Mouse (Mus musculus): ENCODE measurements at regions not wholly inside any gene's neighbourhood (a gene's known extent, or its start where the extent isn't known, plus 50 kb on each side); places are given as distances from the start of the nearest gene placed in this dataset.

DNA sequence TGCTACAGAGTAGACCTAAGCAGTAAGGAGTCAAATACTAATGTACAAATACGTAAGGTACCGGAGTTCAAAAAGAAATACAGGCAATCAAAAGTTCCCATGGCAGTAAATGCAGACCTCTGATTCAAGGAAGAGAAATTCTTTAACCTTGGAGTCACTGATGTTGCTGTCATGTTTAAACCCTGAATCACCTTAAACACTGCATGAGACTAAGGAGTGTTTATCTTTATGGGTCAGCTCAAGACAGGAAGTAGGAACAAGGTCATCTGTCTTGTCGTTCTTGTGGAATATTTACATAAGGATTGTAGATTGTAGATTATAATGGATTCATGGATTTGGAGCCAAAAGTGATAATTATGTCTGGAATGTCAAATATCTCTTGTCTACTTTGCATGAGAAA lies 1708.7 kb upstream of the Slc10a2 start:
- no peaks in the 10 kb centered on the region for H3K4me1 ChIP-seq (replicated peaks; ENCODE audit: control insufficient read depth in 2 of 2, insufficient read depth in 2 of 2, low read length in 1 of 2)
- ATAC-seq (ENCODE audit: insufficient read depth) (no peak), DNase-seq (ENCODE audit: low read depth in 3 of 3, low spot score in 3 of 3) (no peak)
- no peaks in the 10 kb centered on the region for H3K36me3 ChIP-seq (replicated peaks; ENCODE audit: control insufficient read depth, insufficient read depth, low read depth)
- no peak overlapping the region for H3K9ac ChIP-seq (replicated peaks)
- 45% methylated on average over 3 of the region's 3 CpGs for WGBS (ENCODE audit: insufficient replicate concordance)
- TF ChIP-seq CTCF (IDR thresholded peaks at IDR 0.05; ENCODE audit: low read depth) = no peak
- no peak for TF ChIP-seq EP300 (IDR thresholded peaks at IDR 0.05; ENCODE audit: low read depth)
- no peak overlapping the region for H3K4me2 ChIP-seq (ENCODE audit: low read depth)
- no peaks in the 10 kb centered on the region for H3K9me3 ChIP-seq (ENCODE audit: control insufficient read depth, low read length)
- no peak overlapping the region for H3K4me3 ChIP-seq (ENCODE audit: insufficient read depth in 1 of 2, low read depth in 2 of 2, low read length in 2 of 2)
- H3K27me3 ChIP-seq (ENCODE audit: control insufficient read depth, insufficient read depth, low read length) = no peaks in the 10 kb centered on the region
- no peak overlapping the region for H3K27ac ChIP-seq

DNA sequence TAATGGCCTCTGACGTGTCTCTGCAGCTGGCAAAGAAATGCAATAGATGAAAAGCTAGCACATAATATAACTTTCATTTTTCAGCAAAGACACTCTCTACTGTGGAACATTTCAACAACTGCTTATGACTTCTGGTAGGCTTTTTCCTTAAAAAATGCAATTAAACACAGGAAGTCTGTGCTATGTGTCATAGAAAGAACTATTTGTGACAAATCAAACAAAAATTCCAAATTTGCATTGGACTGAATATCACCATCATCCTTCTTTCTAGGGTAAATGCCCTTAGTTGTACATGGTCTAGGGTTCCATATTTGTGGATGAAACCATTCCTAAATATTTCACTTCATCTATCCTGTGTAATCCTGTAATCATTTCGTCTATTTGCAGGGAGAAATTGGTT lies 1702.0 kb upstream of the Slc10a2 start:
- Histone ChIP-seq H3K4me2 (ENCODE audit: low read depth) (no peak overlapping the region), H3K9me3 (ENCODE audit: control insufficient read depth, low read length) (no peaks in the 10 kb centered on the region), H3K27me3 (ENCODE audit: control insufficient read depth, insufficient read depth, low read length) (no peaks in the 10 kb centered on the region), H3K4me3 (ENCODE audit: insufficient read depth in 1 of 2, low read depth in 2 of 2, low read length in 2 of 2) (no peak overlapping the region), H3K9ac (replicated peaks) (no peak overlapping the region), H3K4me1 (replicated peaks; ENCODE audit: control insufficient read depth in 2 of 2, insufficient read depth in 2 of 2, low read length in 1 of 2) (no peaks in the 10 kb centered on the region), H3K36me3 (replicated peaks; ENCODE audit: control insufficient read depth, insufficient read depth, low read depth) (no peaks in the 10 kb centered on the region), H3K27ac (no peak overlapping the region)
- TF ChIP-seq CTCF (IDR thresholded peaks at IDR 0.05; ENCODE audit: low read depth) = no peak
- no peak for TF ChIP-seq EP300 (IDR thresholded peaks at IDR 0.05; ENCODE audit: low read depth)
- ATAC-seq (ENCODE audit: insufficient read depth) (no peak), DNase-seq (ENCODE audit: low read depth in 3 of 3, low spot score in 3 of 3) (no peak)
- WGBS (ENCODE audit: insufficient replicate concordance) = 48% methylated on average over 2 of the region's 2 CpGs

DNA sequence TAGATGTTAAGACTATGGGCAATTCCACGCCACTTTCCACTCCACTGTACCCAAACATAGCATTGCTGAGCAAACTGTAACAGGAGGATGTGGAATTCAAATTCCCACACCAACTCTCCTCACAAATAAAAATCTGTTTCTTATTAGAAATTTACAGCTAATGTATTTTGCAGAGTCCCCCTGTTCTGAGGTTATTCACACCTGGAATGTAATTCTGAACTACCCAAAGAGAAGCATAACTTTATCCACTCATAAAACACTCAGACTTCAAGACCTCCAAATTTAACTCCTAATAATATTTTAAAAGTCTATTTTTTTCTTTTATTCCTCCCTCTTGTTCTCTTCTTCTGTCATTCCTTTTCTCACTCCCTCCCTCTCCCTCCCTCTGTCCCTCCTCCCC lies 1698.0 kb upstream of the Slc10a2 start:
- Histone ChIP-seq H3K4me3 (ENCODE audit: insufficient read depth in 1 of 2, low read depth in 2 of 2, low read length in 2 of 2) (no peak overlapping the region), H3K9me3 (ENCODE audit: control insufficient read depth, low read length) (no peaks in the 10 kb centered on the region), H3K9ac (replicated peaks) (no peak overlapping the region), H3K4me1 (replicated peaks; ENCODE audit: control insufficient read depth in 2 of 2, insufficient read depth in 2 of 2, low read length in 1 of 2) (no peaks in the 10 kb centered on the region), H3K4me2 (ENCODE audit: low read depth) (no peak overlapping the region), H3K27ac (no peak overlapping the region), H3K27me3 (ENCODE audit: control insufficient read depth, insufficient read depth, low read length) (no peaks in the 10 kb centered on the region), H3K36me3 (replicated peaks; ENCODE audit: control insufficient read depth, insufficient read depth, low read depth) (no peaks in the 10 kb centered on the region)
- ATAC-seq (ENCODE audit: insufficient read depth) (no peak), DNase-seq (ENCODE audit: low read depth in 3 of 3, low spot score in 3 of 3) (no peak)
- 46% methylated on average over 1 of the region's 1 CpGs for WGBS (ENCODE audit: insufficient replicate concordance)
- no peak for TF ChIP-seq EP300 (IDR thresholded peaks at IDR 0.05; ENCODE audit: low read depth)
- no peak for TF ChIP-seq CTCF (IDR thresholded peaks at IDR 0.05; ENCODE audit: low read depth)

DNA sequence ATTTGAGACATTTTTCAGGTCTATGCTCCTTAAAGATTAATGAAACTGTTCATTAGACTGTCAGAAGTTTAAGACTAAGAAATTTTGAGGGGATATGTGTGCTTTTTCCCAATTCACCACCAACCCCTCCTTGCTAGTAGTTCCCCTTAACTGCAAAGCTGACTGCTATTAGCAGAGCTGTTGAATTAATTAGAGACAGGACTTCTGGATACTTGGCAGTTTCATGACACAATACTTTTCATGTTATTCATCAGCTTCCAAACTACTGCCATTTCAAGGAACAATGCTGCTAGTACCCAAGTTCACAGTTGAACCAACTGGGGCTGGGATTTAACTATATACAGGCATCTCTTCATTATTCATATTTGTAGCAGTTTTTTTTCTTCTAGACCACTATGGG lies 1695.9 kb upstream of the Slc10a2 start:
- Histone ChIP-seq H3K27me3 (ENCODE audit: control insufficient read depth, insufficient read depth, low read length) (no peaks in the 10 kb centered on the region), H3K9me3 (ENCODE audit: control insufficient read depth, low read length) (no peaks in the 10 kb centered on the region), H3K4me2 (ENCODE audit: low read depth) (no peak overlapping the region)

DNA sequence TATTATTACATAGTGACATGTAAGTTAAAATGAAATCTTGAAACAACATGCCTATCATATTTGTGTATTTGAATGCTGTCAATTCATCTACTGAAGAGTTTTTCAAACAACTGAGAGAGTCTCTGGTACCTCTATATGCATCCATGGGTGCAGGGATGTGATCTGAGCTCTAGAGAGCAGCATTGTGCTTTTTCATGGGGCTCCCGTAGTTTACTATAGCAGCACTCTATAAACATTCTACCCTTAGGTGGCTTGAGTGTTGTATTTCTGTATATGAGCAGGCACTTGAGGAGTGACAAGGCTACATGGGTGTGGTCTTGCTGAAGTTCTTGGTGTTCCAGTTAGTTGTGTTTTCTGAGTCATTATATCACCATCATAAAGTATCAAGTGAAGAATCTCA lies 1683.9 kb upstream of the Slc10a2 start:
- Histone ChIP-seq H3K9me3 (ENCODE audit: control insufficient read depth, low read length) (no peaks in the 10 kb centered on the region), H3K4me2 (ENCODE audit: low read depth) (no peak overlapping the region), H3K36me3 (replicated peaks; ENCODE audit: control insufficient read depth, insufficient read depth, low read depth) (no peaks in the 10 kb centered on the region), H3K27me3 (ENCODE audit: control insufficient read depth, insufficient read depth, low read length) (no peaks in the 10 kb centered on the region), H3K27ac (no peak overlapping the region), H3K4me3 (ENCODE audit: insufficient read depth in 1 of 2, low read depth in 2 of 2, low read length in 2 of 2) (no peak overlapping the region), H3K9ac (replicated peaks) (no peak overlapping the region), H3K4me1 (replicated peaks; ENCODE audit: control insufficient read depth in 2 of 2, insufficient read depth in 2 of 2, low read length in 1 of 2) (no peaks in the 10 kb centered on the region)
- no peak for TF ChIP-seq EP300 (IDR thresholded peaks at IDR 0.05; ENCODE audit: low read depth)
- no peak for TF ChIP-seq CTCF (IDR thresholded peaks at IDR 0.05; ENCODE audit: low read depth)
- ATAC-seq (ENCODE audit: insufficient read depth) = no peak
- DNase-seq (ENCODE audit: low read depth in 3 of 3, low spot score in 3 of 3) = no peak
- 52% methylated on average over 1 of the region's 1 CpGs for WGBS (ENCODE audit: insufficient replicate concordance)

More for the DNA sequence above, 1695.9 kb upstream of the Slc10a2 start:
- Histone ChIP-seq H3K36me3 (replicated peaks; ENCODE audit: control insufficient read depth, insufficient read depth, low read depth) (no peaks in the 10 kb centered on the region), H3K4me3 (ENCODE audit: insufficient read depth in 1 of 2, low read depth in 2 of 2, low read length in 2 of 2) (no peak overlapping the region), H3K27ac (no peak overlapping the region), H3K4me1 (replicated peaks; ENCODE audit: control insufficient read depth in 2 of 2, insufficient read depth in 2 of 2, low read length in 1 of 2) (no peaks in the 10 kb centered on the region), H3K9ac (replicated peaks) (no peak overlapping the region)
- TF ChIP-seq CTCF (IDR thresholded peaks at IDR 0.05; ENCODE audit: low read depth) = no peak
- no peak for TF ChIP-seq EP300 (IDR thresholded peaks at IDR 0.05; ENCODE audit: low read depth)
- DNase-seq (ENCODE audit: low read depth in 3 of 3, low spot score in 3 of 3) (no peak), ATAC-seq (ENCODE audit: insufficient read depth) (no peak)

DNA sequence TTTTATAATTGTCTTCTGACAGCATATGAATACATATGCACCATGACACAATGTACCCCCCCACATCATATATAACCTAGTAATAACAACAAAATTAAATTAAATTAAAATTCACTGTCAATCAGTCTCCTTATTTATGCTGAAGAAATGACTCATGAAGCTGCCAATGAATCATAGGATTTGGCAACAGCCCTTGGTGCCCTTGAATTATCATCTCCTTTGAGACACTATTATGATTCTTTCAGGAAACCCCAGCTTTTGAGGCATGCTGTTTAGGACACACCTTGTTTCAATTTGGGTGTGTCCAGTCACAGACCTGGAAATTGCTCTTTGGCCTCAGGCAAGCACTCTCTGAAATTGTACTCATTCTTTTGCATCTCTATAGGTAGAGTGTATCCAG lies 1675.8 kb upstream of the Slc10a2 start:
- TF ChIP-seq CTCF (IDR thresholded peaks at IDR 0.05; ENCODE audit: low read depth) = no peak
- TF ChIP-seq EP300 (IDR thresholded peaks at IDR 0.05; ENCODE audit: low read depth) = no peak
- DNase-seq (ENCODE audit: low read depth in 3 of 3, low spot score in 3 of 3) = no peak
- H3K4me1 ChIP-seq (replicated peaks; ENCODE audit: control insufficient read depth in 2 of 2, insufficient read depth in 2 of 2, low read length in 1 of 2) = no peaks in the 10 kb centered on the region
- ATAC-seq (ENCODE audit: insufficient read depth) = no peak
- H3K9ac ChIP-seq (replicated peaks) = no peak overlapping the region
- no peaks in the 10 kb centered on the region for H3K9me3 ChIP-seq (ENCODE audit: control insufficient read depth, low read length)
- no peak overlapping the region for H3K27ac ChIP-seq
- no peak overlapping the region for H3K4me2 ChIP-seq (ENCODE audit: low read depth)
- H3K36me3 ChIP-seq (replicated peaks; ENCODE audit: control insufficient read depth, insufficient read depth, low read depth) = no peaks in the 10 kb centered on the region
- no peak overlapping the region for H3K4me3 ChIP-seq (ENCODE audit: insufficient read depth in 1 of 2, low read depth in 2 of 2, low read length in 2 of 2)
- no peaks in the 10 kb centered on the region for H3K27me3 ChIP-seq (ENCODE audit: control insufficient read depth, insufficient read depth, low read length)
